Mouse (Mus musculus): Measurements from ENCODE around the gene Tnfrsf8.

DNA sequence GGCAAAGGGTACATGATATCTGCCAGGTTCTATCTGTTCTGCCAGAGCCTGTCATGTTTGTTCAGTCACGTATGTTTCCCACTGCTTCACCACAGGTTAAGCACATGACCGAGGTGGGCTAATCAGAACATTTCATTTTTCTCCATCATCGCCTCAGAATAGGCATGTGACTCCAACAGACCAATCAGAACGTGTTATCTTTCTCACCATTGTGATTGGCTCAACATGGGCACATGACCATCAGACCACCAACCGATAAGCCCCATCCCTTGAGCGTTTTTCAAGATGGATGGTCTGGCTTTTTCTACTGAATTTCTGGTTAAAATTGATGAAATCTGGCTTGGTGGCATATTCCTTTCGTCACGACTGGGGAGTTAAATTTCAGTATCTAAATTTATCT lies 15.6 kb downstream of the Tnfrsf8 start:
- TF ChIP-seq CTCF (IDR thresholded peaks at IDR 0.05; ENCODE audit: low read depth, low read length) (no peak), POLR2A (IDR thresholded peaks at IDR 0.05; ENCODE audit: extremely low read depth, insufficient read depth, low read length) (no peak)

All from liver, adult 2 months (tissue).